Mouse (Mus musculus) stomach, embryonic 16.5 days (tissue): ENCODE measurements around the gene Rela. TPM values are rescaled to one million over a fixed set of nuclear protein-coding genes. Genes with fewer than 3 reads are reported as not detected.

ENCODE experiments used
- ATAC-seq: fragments of 200-750 bp; cut with Nextera tagmentation; 2 replicates; pipeline ENCODE4 v1.8.0; 2017; ENCODE audit warnings: moderate number of reproducible peaks, moderate TSS enrichment; ENCODE audit not compliant: insufficient read depth, low FRiP score
- H3K27ac ChIP-seq: fragments of 300-500 bp; sonication (generic); 2 replicates; pipeline ENCODE4 v1.5.1; 2014; ENCODE audit warnings: low read length
- H3K27me3 ChIP-seq: fragments of 300-500 bp; sonication (generic); 2 replicates; pipeline ENCODE4 v1.6.1; 2014; ENCODE audit warnings: low read length, control low read depth, mixed read lengths; ENCODE audit not compliant: control insufficient read depth, insufficient read depth
- H3K36me3 ChIP-seq: fragments of 300-500 bp; sonication (generic); 2 replicates; pipeline ENCODE4 v1.6.1; 2014; ENCODE audit warnings: low read length; ENCODE audit not compliant: control insufficient read depth, insufficient read depth
- H3K4me1 ChIP-seq: fragments of 300-500 bp; sonication (generic); 2 replicates; pipeline ENCODE4 v1.6.1; 2014; ENCODE audit warnings: low read length, control low read depth, mixed read lengths; ENCODE audit not compliant: control insufficient read depth, insufficient read depth
- H3K4me2 ChIP-seq: fragments of 300-500 bp; sonication (generic); 2 replicates; pipeline ENCODE4 v1.6.1; 2014; ENCODE audit warnings: low read depth, low read length, mixed read lengths
- H3K4me3 ChIP-seq: fragments of 300-500 bp; sonication (generic); replicated peaks from 2 replicates; pipeline ENCODE4 v1.5.1; 2014; ENCODE audit warnings: mild to moderate bottlenecking, low read length
- H3K9ac ChIP-seq: fragments of 300-500 bp; sonication (generic); 2 replicates; pipeline ENCODE4 v1.6.1; 2014; ENCODE audit warnings: low read length
- H3K9me3 ChIP-seq: fragments of 300-500 bp; sonication (generic); replicated peaks from 2 replicates; pipeline ENCODE4 v1.6.1; 2016; ENCODE audit warnings: low read length, control low read depth; ENCODE audit not compliant: control insufficient read depth
- WGBS: fragments of 180-500 bp; shearing (Covaris S2); extraction: QIAGEN DNeasy Blood & Tissue Kit; methylation state at CpG from one replicate; pipeline ENCODE4 v1.1.7; 2014; 5-methylcytosine and 5-hydroxymethylcytosine counted together
- polyA plus RNA-seq: library from polyadenylated mRNA; unstranded; fragments of >200 nt; fragmentation: Nextera tagmentation; extraction: Ambion mirVana; gene quantifications from 2 replicates; pipeline ENCODE4 v1.2.1, GENCODE M21; 2015

The Rela gene
- polyA plus RNA-seq, 1 experiment from 2014 or later = 47.9 TPM

GRCm38 (mm10) chr19:5607705-5608410, 29.4 kb upstream of the Rela start:
- no peak for ATAC-seq
- Histone ChIP-seq H3K4me2 (no peak overlapping the region), H3K36me3 (peaks cover 28% of the 10 kb centered on the region), H3K4me1 (peaks cover 20% of the 10 kb centered on the region), H3K27me3 (no peaks in the 10 kb centered on the region), H3K9ac (no peak overlapping the region), H3K27ac (no peak overlapping the region), H3K4me3 (no peak overlapping the region), H3K9me3 (no peaks in the 10 kb centered on the region)
- 92% methylated on average over 26 of the region's 26 CpGs for WGBS

GRCm38 (mm10) chr19:5608707-5609106, 28.6 kb upstream of the Rela start:
- no peaks in the 10 kb centered on the region for H3K9me3 ChIP-seq
- H3K36me3 ChIP-seq = peaks cover 23% of the 10 kb centered on the region
- peak overlapping the region; percentile 90 for H3K9ac ChIP-seq
- no peaks in the 10 kb centered on the region; the same call in 1 of the 2 replicates for H3K27me3 ChIP-seq
- peak overlapping the region; percentile 83 for H3K4me2 ChIP-seq
- peak overlapping the region; percentile 98; the same call in 1 of the 2 replicates for H3K27ac ChIP-seq
- peak overlapping the region; percentile 79 for H3K4me3 ChIP-seq
- 91% methylated on average over 13 of the region's 13 CpGs for WGBS
- peaks cover 16% of the 10 kb centered on the region for H3K4me1 ChIP-seq
- no peak for ATAC-seq

GRCm38 (mm10) chr19:5609171-5609546, 28.1 kb upstream of the Rela start:
- 43% methylated on average over 10 of the region's 10 CpGs for WGBS

GRCm38 (mm10) chr19:5609547-5610404, 27.5 kb upstream of the Rela start, which contains the start of gene Kat5:
TSS of gene Kat5 (minus strand) at chr19:5610237.
- peaks cover 16% of the 10 kb centered on the region for H3K4me1 ChIP-seq
- H3K27me3 ChIP-seq = no peaks in the 10 kb centered on the region; the same call in 1 of the 2 replicates
- H3K36me3 ChIP-seq = peaks cover 17% of the 10 kb centered on the region
- H3K9me3 ChIP-seq = no peaks in the 10 kb centered on the region
- ATAC-seq = peak; percentile 94
- H3K9ac ChIP-seq = peak within 1 kb of the TSS; percentile 90
- H3K27ac ChIP-seq = peak within 1 kb of the TSS; percentile 98
- H3K4me2 ChIP-seq = peak within 1 kb of the TSS; percentile 83
- peak within 1 kb of the TSS; percentile 79 for H3K4me3 ChIP-seq
- WGBS = under 1% methylated on average over 53 of the region's 55 CpGs

More at GRCm38 (mm10) chr19:5609171-5609546, 28.1 kb upstream of the Rela start:
- no peaks in the 10 kb centered on the region; the same call in 1 of the 2 replicates for H3K27me3 ChIP-seq
- H3K9me3 ChIP-seq = no peaks in the 10 kb centered on the region
- H3K9ac ChIP-seq = peak overlapping the region; percentile 90
- H3K27ac ChIP-seq = peak overlapping the region; percentile 98
- peaks cover 19% of the 10 kb centered on the region for H3K36me3 ChIP-seq
- H3K4me1 ChIP-seq = peaks cover 16% of the 10 kb centered on the region
- peak overlapping the region; percentile 83 for H3K4me2 ChIP-seq
- ATAC-seq = no peak
- peak overlapping the region; percentile 79 for H3K4me3 ChIP-seq

GRCm38 (mm10) chr19:5611973-5612372, 25.3 kb upstream of the Rela start:
- Histone ChIP-seq H3K9ac (no peak overlapping the region), H3K4me1 (peaks cover 16% of the 10 kb centered on the region), H3K4me2 (no peak overlapping the region), H3K27ac (no peak overlapping the region), H3K4me3 (no peak overlapping the region), H3K27me3 (no peaks in the 10 kb centered on the region; the same call in 1 of the 2 replicates), H3K36me3 (0 out of 2 replicates have a peak, but pooled peaks cover 8% of the 10 kb centered on the region), H3K9me3 (no peaks in the 10 kb centered on the region)
- no peak for ATAC-seq
- 74% methylated on average over 1 of the region's 1 CpGs for WGBS

- 61% methylated on average over 3 of the region's 3 CpGs for WGBS
- Histone ChIP-seq H3K27me3 (no peaks in the 10 kb centered on the region; the same call in 1 of the 2 replicates), H3K9ac (no peak overlapping the region), H3K9me3 (no peaks in the 10 kb centered on the region), H3K27ac (no peak overlapping the region), H3K4me3 (no peak overlapping the region), H3K36me3 (no peaks in the 10 kb centered on the region), H3K4me1 (peaks cover 16% of the 10 kb centered on the region), H3K4me2 (no peak overlapping the region)
- ATAC-seq = no peak
Observed at GRCm38 (mm10) chr19:5612762-5613411, 24.4 kb upstream of the Rela start.

GRCm38 (mm10) chr19:5614953-5615352, 22.3 kb upstream of the Rela start:
- ATAC-seq = no peak
- Histone ChIP-seq H3K27ac (no peak overlapping the region), H3K4me1 (peaks cover 5% of the 10 kb centered on the region), H3K9ac (no peak overlapping the region), H3K4me2 (no peak overlapping the region), H3K27me3 (no peaks in the 10 kb centered on the region; the same call in 1 of the 2 replicates), H3K36me3 (no peaks in the 10 kb centered on the region), H3K4me3 (no peak overlapping the region), H3K9me3 (no peaks in the 10 kb centered on the region)
- 66% methylated on average over 2 of the region's 2 CpGs for WGBS

GRCm38 (mm10) chr19:5620007-5620406, 17.3 kb upstream of the Rela start:
- H3K4me2 ChIP-seq = no peak overlapping the region
- H3K36me3 ChIP-seq = no peaks in the 10 kb centered on the region
- ATAC-seq = no peak
- 79% methylated on average over 4 of the region's 4 CpGs for WGBS
- no peaks in the 10 kb centered on the region; the same call in 1 of the 2 replicates for H3K27me3 ChIP-seq
- no peaks in the 10 kb centered on the region for H3K4me1 ChIP-seq
- no peak overlapping the region for H3K27ac ChIP-seq
- H3K9me3 ChIP-seq = no peaks in the 10 kb centered on the region
- H3K4me3 ChIP-seq = no peak overlapping the region
- no peak overlapping the region for H3K9ac ChIP-seq
